Mouse (Mus musculus): ENCODE measurements at regions not wholly inside any gene's neighbourhood (a gene's known extent, or its start where the extent isn't known, plus 50 kb on each side); places are given as distances from the start of the nearest gene placed in this dataset.
"Not testable (repeated sequence)": the region's sequence is repeated elsewhere in the genome, so short reads cannot be mapped to it uniquely, and the experiment has no call there.

DNA sequence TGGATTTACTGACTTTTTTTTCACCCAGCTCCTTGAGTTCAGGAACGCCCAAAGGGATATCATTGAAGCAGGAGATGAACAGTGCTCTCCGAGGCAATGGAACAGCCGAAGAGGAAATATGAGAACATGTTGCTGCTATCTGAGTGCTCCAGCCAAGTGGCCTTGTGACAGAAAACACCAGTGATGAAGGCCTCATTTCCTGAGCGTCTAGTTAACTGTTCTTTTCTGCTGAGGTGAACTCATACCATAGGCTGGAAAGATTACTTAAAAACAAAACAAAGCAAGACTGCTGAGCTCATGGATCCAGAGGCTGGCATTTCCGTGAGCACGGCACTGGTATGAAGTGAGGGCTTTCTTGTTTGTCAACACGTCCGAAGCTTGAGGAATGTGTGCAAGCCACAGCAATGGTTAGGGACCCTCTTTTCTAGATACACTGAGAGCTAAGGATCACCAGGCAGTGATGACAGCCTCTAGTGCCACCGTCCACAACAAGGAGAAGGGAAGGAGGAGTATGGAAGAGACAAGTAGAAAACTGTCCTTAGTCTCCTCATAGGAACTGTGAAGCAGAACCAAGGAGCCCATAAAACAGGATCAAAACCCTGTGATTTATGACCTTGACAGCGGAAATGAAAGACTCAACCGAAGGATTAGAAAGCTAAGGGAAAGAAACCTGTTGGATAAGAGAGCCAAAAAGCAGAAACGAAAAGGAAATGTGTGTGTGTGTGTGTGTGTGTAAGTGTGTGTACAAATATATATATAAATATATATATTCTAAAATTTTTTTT lies 200.4 kb downstream of the Fam43a start:
- no peak for DNase-seq (ENCODE audit: low spot score)

DNA sequence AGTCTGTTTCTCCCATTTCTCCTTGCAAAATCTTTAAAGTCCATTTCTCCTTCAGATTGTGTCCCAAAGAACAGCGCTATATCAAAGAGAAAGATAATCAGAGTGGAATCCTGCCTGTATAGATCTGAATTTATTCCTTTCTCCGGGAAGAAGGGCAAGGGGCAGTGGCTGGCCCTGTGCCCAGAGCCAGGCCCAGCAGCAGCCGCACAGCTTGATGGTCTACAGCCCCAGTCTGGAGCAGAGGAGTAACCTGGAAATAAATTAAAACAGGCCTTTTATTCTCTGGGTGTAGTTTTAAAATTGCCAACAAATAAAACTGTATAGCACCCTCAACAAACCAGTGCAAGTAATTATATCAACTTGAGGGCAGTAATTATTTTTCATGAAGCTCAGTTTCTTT lies 204.5 kb downstream of the Fam43a start:
- no peak for DNase-seq (ENCODE audit: low spot score)

DNA sequence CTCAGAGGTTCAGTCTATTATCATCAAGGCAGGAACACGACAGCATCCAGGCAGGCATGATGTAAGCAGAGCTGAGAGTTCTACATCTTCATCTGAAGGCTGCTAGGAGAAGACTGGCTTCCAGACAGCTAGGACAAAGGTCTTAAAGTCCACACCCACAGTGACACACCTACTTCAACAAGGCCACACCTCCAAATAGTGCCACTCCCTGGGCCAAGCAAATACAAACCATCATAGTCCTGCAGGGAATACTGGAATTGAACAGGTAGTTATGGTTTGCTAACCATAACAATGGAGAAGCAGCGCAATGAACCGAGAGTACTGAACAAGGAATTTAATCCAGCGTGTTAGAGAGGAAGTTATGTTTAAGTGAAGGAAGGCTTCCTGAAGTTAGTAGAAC lies 206.7 kb downstream of the Fam43a start:
- DNase-seq (ENCODE audit: low spot score) = not testable (repeated sequence)

DNA sequence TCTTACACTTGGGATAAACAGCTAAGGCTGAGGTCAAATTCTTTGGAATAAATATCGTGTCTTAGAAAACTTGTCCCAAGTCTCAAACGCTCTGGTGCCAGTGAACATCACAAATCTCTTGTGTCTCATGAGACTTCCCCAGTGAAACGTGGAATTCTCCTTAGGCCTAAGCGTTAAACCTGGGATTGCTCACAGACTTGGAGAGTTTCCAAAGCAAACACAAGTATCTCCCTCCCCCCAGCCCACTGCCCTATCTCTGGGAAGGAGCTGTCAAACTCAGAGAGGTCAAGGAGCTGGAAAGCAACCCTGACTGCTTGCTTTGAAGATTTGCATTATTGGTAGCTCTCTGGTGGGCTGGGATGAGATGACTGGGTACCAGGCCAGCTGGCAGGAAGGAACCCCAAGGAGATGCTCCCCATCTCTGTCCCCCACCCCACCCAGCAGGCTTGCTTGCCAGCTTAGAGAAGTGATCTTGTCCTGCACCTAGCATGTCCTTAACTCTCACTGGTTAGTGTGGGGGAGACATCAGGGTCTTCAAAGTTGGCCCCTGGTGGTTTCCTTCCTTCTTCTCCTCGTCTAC lies 219.1 kb downstream of the Fam43a start:
- DNase-seq (ENCODE audit: low spot score) = no peak

DNA sequence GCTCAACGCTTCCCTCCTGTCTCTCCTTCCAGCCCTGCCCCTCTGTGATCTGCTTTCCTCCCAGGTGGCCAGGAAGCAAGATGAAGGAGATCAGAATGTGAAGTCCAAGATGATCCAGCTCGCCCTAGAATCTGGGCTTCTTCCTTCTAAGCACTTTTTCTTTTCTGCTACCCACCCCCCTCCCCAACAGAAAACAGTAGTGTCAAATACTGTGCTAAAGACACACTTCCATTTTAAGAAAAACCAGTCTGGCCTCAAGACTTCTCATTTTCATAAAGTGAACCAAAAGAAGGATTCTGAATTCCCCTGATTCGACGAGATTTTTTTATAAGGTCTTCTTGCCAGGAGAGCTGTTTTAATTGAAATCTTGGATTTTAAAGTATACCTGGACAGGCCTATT lies 219.8 kb downstream of the Fam43a start:
- DNase-seq (ENCODE audit: low spot score) = no peak

DNA sequence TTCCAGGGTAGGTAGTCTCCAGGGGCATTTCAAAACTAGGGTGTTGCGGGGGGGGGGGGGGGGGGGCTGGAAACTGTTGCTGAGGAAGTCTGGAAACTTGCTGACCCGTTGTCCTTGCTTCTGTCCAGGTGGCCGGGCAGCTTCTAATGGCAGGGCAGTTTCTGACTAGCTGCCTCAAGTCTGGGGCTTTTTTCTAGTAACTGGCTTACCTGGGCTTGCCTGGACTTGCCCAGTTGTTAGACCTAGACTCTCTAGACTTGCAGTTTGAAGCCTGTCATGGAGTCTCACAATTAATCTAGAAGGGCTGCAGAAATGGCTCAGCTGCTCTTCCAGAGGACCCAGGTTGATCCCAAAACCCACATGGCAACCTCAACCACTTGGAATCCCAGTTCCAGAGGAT lies 220.7 kb downstream of the Fam43a start:
- DNase-seq (ENCODE audit: low spot score) = no peak

DNA sequence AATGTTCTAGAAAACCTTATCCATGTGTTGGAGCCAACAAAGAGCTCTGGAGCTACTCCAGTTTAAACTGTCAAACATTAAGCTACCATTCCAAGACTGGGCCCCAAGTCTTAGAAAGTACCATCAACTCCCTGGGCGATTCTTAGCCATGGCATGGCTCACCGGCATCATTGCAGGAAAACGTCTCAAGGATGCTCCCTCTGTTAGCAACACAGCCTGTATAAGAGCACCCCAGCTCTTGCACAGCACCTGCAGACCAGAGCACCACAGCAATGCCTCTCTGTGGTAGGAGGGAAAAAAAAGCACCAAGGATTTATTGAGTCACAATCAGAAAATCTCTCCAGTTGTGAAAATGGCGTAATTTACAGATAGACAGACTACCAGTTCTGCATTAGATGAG lies 221.2 kb downstream of the Fam43a start:
- DNase-seq (ENCODE audit: low spot score) = no peak

DNA sequence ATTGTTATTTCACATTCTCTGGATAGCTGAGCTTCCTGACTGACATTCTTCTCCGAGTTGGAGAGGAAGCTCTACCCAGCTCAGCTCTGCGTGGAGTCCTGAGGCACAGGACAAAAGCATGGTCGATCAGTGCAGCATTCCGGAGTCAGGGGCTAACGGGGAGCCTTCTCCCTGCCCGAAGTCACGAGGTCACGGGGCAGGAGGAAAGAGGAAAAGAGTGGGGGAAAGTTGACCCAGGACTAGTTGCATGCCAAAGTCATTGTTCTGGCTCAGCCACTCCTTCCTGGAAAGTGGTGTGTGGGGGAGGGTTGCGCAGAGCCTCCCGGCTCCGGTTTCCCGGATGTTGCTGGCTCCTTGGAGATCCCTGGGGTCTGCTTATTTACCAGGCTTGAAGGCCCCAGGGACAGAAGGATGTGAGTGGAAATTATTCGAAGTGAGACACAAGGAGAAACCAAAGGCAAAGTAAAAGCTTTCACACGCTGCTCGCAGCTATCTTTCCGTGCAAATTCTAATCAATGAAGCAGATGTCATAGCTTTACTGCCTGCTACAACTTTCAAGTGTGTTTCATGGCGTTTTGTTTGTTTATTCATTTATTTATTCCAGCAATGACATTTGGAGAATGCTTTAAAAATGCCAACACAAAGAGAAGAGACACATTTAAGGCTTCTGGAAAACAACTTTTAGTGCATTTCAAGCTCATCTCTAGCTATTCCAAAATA lies 221.8 kb downstream of the Fam43a start:
- DNase-seq (ENCODE audit: low spot score) = peak; percentile 11

DNA sequence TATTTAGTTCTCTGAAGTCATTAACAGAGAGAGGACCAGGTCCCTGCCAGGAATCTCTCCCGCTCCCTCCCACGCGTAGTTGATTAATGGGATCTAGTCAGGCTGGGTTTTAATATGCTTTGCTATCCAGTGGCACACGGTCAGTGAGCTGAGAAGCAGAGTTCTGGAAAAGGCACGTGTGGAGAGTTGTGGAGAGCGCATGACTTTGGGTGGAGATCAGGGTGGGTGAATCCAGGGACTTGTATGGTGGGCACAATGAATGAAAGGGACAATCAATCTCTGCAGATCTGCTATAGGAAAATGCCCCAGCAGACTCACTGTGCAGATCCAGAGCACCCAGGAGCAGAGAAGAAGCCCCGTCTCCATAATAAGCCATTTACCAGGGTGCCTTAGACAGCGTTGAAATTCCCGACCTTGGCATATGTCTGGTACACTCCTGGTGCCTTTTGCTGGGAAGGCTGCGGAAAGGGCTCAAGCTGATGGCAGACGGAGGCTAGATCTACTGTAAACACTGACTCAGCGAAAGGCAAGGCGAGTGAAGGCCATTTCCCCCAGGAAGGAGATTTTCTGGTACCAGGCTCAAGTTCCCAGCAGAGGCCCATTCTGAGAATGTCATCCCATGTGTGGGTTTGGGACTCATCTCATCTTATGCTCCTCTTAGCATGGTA lies 222.5 kb downstream of the Fam43a start:
- no peak for DNase-seq (ENCODE audit: low spot score)

DNA sequence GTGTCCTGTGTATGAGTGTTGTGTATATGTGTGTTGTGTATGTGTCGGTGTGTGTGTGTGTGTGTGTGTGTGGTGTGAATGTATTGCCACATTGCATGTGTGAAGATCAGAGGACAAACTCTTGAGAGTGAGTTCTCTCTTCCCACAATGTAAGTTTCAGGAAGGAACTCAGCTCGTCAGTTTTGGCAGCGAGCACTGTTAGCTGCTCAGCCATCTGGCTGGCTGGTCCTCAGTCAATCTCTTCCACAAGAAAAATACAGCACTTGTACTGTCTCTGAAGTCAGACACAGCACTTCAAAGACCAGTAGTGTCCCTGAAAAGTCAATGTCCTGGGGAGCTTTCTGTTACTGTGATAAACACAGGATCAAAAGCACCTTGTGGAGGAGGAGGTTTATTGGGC lies 226.6 kb downstream of the Fam43a start:
- DNase-seq (ENCODE audit: low spot score) = peak; percentile 48

DNA sequence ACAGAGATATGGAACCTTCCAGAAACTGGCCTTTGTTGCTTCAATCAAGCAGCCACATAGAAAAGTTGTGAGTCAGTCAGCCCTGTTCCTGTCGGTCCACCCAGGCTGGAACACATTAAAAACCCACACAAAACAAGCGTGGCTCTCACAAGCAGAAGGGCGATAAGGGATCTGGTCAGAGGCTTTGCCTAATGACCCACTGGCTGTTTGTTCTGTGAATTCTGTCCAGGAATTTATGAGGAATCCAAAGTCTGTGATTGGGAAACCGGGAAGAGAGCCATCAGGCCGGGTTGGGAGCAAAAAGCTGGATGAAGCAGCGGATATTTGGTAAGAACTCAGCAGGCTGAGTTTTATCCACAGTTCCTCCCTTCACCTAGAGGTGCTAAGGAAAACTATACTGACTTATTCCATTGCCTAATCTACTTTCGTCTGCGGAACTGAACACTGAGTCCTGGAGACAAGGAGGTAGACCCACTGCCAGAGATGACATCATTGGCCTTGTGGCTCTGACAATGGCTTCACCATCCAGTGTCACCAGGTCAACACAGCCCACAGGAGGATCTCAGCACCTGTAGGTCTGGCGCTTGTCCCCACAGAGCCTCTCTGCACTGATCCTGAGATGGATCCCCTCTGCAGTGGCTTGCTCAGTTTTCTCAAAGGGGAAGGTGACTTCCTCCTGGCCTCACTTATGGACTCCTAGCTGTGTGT lies 228.5 kb downstream of the Fam43a start:
- no peak for DNase-seq (ENCODE audit: low spot score)

DNA sequence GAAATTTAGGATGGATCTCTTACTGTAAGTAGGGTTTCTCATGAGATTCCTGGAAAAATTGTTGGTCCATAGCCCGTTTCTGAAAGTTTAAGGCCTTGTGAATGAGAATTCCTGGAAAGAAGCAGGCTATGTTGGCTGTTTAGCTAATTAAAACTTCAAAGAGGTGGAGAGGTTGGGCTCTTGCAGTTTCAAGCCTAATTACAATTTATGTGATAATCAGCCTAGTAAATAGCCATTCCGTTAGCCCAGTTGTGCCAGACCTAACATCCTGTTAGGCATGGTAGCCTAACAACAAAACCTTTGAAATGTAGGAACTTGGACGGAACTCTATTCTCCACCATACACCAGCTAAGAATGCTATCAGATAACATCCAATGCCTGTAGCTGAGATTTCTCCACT lies 235.0 kb downstream of the Fam43a start:
- DNase-seq (ENCODE audit: low spot score) = no peak

DNA sequence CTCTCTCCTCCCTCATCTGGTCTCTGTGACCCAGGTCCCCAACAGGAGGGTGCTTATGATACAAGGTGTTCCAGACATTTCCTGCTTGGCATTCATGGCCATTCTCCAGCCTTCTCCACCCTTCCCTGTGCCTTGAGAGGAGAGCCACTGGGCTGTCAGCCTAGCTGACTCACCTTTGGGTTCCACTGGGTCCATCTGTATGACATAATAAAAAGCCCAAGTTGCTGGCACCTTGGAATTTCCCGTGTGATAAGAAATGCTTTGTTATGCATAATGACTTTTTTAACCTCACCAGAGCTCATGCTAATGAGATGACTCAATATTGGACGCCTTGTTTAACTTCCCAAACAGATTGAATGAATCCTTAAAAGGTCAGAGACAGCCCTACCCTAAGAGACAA lies 236.2 kb downstream of the Fam43a start:
- no peak for DNase-seq (ENCODE audit: low spot score)

DNA sequence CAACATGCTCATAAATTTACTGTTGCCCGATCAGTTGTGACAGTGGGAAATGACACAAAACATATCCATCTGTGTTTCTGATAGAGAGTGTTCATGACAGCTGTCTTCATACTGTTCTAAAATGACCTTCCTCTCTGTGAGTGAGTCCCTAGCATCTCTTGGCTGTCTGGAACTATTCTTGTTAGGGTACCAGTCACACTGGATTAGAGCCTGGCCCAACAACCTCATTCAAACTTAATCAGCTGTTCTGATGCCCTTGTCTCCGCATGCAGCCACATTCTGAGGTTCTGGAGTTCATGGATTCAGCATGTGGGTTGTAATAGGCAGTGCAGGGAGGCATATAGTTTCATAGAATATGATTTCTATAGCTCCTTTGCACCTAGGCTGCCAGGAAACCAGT lies 238.4 kb downstream of the Xxylt1 start:
- DNase-seq (ENCODE audit: low spot score) = no peak

DNA sequence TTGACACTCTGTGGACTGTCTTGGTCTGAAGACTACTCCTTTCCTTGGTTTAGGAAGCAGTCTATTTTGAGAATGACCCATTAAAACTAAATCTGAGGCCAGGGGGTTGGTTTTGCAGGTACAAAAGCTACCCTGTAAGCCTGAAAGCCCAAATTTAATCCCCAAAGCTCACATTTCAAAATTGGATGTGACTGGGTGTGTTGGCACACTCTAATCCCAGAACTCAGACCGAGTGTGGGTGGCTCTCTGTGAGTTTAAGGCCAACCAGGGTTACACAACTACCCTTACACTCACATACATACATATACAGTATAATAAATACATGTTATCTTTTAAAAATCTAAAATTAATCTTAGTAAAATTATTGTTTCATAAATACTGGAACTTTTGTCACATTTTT lies 228.6 kb downstream of the Xxylt1 start:
- no peak for DNase-seq (ENCODE audit: low spot score)

DNA sequence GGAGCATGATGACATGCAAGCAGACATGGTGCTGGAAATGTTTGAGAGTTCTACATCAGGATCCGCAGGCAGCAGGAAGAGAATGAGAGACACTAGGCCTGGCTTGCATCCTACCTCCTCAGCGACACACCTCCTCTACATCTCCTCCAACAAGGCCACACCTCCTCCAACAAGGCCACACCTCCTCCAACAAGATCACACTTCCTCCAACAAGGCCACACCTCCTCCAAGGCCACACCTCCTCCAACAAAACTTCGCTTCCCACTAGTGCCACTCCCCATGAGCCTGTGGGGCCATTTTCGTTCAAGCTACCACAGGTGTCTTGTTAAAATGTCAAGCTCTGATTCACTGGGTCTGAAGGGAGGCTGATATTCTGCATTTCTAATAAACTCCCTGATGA lies 226.5 kb downstream of the Xxylt1 start:
- no peak for DNase-seq (ENCODE audit: low spot score)

DNA sequence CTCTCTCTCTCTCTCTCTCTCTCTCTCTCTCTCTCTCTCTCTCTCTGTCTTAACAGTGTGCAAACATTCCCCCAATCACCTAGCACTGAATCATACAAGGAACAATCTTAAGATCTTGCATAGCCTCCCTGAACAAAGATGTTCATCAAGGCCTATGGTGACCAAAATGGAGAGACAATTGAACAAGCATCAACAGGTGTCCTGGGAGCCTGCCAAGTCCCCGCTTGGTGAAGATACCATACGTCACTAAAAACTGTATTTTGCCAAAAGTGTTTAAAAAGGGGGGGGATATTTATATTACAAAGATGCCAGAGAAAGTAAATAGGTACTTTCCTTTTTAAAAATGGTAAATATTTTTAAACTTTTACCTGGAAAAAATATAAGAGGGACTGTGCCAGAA lies 223.6 kb downstream of the Xxylt1 start:
- no peak for DNase-seq (ENCODE audit: low spot score)

DNA sequence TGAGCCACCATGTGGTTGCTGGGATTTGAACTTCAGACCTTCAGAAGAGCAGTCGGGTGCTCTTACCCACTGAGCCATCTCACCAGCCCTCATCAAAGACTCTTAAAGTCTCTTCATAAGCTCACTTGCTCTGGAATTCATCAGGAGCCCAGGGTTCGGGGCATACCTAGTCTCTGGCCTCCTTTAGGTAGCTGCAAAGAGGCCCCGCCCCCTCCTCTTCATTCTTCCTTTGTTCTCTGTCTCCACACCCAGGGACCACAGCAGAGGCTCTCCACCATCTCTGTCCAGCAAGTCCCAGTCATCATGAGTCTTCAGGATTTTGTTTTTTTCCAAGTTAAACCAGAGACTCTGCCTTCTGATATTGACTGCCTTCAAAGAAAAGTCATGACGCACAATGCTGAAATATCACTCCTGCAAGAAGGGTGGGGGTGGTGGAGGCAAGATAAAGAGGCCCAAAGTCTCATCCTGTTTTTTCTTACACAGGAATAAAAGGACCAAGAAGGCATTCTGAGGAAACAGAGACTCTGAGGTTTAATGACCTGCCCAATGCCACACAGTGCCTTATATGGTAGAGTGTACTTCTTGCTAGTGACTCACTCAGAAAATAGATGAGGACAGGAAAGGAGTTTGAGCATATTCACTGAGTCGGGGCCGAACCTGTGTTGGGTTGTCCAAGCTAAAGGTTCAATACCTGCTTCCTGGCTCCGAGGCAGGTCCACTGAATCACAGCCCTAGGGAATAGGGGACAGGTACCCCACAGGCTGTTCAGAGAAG lies 211.9 kb downstream of the Xxylt1 start:
- no peak for DNase-seq (ENCODE audit: low spot score)

DNA sequence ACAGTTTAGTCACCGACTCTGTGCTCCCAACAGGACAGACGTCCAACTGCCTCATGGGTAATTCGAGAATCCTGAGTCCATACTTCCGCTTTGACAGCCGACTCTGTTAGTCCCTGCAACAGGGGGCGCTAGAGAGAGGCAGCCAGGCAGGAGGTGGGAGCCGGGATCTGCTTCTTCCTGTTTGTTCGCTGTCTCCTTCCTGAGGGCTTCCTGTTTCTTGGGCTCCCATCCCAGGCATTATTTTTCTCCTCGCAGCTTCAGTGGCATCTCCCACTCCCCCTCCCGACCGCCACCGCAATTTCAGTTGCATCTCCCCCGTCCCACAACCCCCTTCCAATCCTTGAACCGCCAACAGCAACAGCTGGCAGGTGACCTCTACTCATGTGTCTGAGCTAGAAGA lies 211.1 kb downstream of the Xxylt1 start:
- DNase-seq (ENCODE audit: low spot score) = no peak

DNA sequence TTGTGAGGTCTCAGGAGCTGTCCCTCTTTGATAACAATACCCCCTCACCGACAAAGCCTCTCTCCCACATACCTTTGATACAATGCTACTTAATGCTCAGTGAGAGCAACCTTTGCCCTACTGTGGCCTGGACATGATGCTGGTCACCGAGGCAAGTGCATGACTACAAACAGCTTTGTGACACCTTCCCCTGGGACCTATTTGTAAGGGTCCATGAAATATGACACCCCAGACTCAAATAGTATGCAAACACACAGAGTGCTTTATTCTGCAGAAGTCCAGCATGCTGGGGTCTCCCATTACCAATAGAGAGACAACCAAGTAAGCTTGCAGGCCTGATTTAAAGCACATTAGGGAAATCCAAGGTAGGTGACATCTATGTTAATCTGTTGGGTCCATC lies 210.6 kb downstream of the Xxylt1 start:
- DNase-seq (ENCODE audit: low spot score) = no peak

DNA sequence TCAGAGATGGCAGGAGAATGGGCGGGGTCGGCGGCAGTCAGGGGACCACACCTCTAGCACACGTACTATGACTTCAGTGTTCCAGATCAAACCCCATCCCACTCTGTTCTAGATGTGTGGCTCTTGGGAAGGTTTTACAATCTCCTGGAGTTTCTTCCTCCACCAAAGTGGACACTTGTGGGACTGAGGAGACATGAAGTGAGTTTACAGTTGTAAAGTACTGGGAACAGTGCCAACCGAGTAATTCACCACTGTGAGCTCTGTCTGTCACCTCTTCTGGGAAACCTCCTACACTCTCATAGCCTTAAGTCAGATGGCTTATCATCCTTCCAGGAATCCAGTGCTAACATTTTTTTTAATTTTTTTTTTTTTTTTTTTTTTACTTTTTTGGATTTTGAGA lies 209.1 kb downstream of the Xxylt1 start:
- DNase-seq (ENCODE audit: low spot score) = no peak

All from layer of hippocampus, adult 11-12 months (tissue).